Mouse (Mus musculus): ENCODE data around the gene Urad.

Gene Urad

GRCm38 (mm10) chr5:147270673-147271655 lies 51.3 kb downstream of the Urad start:
- CTCF ChIA-PET = interaction anchor here (0.5 to 0.6 kb wide), 4 partner anchors 27 to 1151 kb away, joined by 5 to 10 read pairs (median 5); no protein-coding TSS in a partner anchor

GRCm38 (mm10) chr5:147269926-147270672 lies 52.1 kb downstream of the Urad start, which contains the start of gene Pdx1:
TSS of gene Pdx1 (plus strand) at chr5:147269959.
- CTCF ChIA-PET = interaction anchor here (0.6 kb wide), 1 partner anchor 367 kb away, joined by 5 read pairs; no protein-coding TSS in a partner anchor

DNA sequence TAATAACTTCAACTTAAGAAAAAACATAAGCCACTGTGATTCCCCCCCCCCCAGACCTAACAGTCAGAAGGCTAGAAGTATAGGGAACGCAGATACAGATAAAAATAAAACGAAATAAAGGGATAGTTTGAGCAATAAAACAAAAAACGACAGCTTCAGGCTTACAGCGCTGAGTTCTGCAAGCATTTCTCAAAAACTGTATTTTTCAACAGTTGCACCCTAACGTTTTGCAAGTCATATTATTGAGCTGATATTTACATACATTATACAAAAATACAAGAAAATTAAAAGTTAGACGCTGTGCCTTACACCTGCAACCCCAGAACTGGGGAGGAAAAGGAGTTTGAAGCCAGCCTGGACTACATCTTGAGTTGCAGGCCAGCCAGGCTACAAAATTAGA lies 52.9 kb downstream of the Urad start:
- CTCF ChIA-PET = no interaction called here

DNA sequence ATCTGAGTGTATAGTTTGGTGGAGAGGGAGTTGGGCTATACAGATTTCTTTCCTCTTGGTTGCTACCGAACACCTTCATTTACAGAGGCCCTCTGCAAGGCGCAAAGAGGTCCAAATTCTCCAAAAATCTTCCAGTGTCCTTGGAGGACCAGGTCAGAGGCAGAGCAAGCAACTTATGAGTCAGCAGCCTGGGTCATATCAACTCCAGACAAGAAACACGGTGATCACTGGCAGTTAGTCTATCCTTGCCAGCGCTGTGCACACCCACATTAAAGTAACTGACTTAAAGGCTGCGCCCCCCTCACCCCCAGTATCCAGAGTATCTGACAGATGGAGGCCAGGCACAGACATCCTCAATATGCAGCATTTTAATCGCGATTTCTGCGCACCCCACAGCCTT lies 53.5 kb downstream of the Urad start:
- CTCF ChIA-PET = interaction anchor here (0.6 kb wide), 1 partner anchor 538 kb away, joined by 3 read pairs; no protein-coding TSS in a partner anchor

- CTCF ChIA-PET = interaction anchor here (0.6 kb wide), 1 partner anchor 1284 kb away, joined by 3 read pairs; no protein-coding TSS in a partner anchor
Observed at GRCm38 (mm10) chr5:147267434-147267833, 54.8 kb downstream of the Urad start.
